Mouse (Mus musculus): ENCODE results near the gene Wdr45b.

DNA sequence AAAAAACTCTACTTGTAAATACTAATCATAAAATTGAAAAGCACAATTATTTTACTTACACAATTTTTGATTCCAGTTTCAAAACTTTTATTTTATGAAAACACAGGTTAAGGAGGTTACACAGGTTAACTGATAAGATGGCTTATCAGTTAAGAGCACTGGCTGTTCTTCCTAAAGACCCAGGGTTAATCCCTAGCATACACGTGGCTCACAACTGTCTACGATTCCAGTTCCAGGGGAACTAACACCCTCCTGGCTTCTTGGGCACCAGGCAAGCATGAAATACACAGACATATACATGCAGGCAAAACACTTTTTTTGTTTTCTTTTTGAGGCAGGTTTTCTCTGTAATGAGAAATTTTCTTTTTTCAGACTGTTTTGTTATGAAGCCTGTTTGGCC is 6.1 kb downstream of the Wdr45b start:
- TF ChIP-seq POLR2A (IDR thresholded peaks at IDR 0.05; ENCODE audit: borderline replicate concordance, extremely low read depth, insufficient read depth, insufficient read length, poor library complexity, severe bottlenecking) (no peak), CTCF (IDR thresholded peaks at IDR 0.05; ENCODE audit: borderline replicate concordance, extremely low read depth, insufficient read depth, insufficient read length) (no peak)

Data from brain, embryonic 14.5 days (tissue).